Comparison of ENCODE assay signal across 8 mouse cellular contexts in the genomic region with DNA sequence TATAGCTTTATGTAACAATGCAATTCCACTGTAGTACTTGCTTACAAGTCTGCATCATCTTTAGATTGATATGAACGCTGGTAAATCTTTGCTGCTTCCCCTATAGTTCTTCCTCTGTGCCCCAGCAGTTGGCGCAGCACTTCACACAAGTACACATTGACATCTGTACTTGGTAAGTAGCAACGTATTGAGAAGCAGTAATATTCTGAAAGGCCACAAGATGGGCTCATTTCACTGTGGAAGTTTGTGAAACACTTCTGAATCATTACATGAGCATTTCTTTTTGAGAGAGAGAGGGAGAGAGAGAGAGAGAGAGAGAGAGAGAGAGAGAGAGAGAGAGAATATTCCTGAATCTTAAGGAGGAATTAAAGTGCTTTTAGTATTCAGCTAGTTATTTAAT. TPM values are rescaled to one million over a fixed set of nuclear protein-coding genes. Genes with fewer than 3 reads are reported as not detected.
DNase-seq lines count a peak whose midpoint lies in the region; ATAC-seq and TF ChIP-seq lines count a peak whose summit lies in the region.

No protein-coding gene starts in this region.

- H3K9me3 ChIP-seq in kidney, embryonic 14.5 days (ENCODE audit: control insufficient read depth, low read length), result no peaks in the 10 kb centered on the region

- in situ Hi-C loops in Patski (cut with MboI; ENCODE audit: low pct_unique_long_range_greater_than_20kb), result no loop called here

- no peak for TF ChIP-seq CTCF in kidney, adult 2 months (conservative IDR thresholded peaks at IDR 0.05; ENCODE audit: insufficient read depth, insufficient read length, low read depth, low read length)
- TF ChIP-seq CTCF in Patski (IDR thresholded peaks at IDR 0.05), result peak; percentile 14

- H3K27ac ChIP-seq in kidney, adult 2 months (ENCODE audit: insufficient read depth, low read depth, low read length), result no peak overlapping the region
- H3K27ac ChIP-seq in kidney, embryonic 14.5 days (ENCODE audit: low read depth, low read length), result no peak overlapping the region

- H3K4me3 ChIP-seq in kidney, adult 2 months (ENCODE audit: insufficient read depth, low read depth, low read length), result no peak overlapping the region
- H3K4me3 ChIP-seq in kidney, embryonic 14.5 days (ENCODE audit: low read length), result no peak overlapping the region

- no peaks in the 10 kb centered on the region for H3K4me1 ChIP-seq in kidney, adult 2 months (ENCODE audit: control insufficient read depth, insufficient read depth, low read length)
- H3K4me1 ChIP-seq in kidney, embryonic 14.5 days (ENCODE audit: control insufficient read depth, insufficient read depth, low read length), result no peaks in the 10 kb centered on the region

- no peaks in the 10 kb centered on the region for H3K36me3 ChIP-seq in kidney, adult 2 months (ENCODE audit: control insufficient read depth, insufficient read depth, low read length)
- H3K36me3 ChIP-seq in kidney, embryonic 14.5 days (ENCODE audit: control insufficient read depth, insufficient read depth, low read length), result no peaks in the 10 kb centered on the region

- POLR2A ChIA-PET in Patski (lab: Charles Lee), result no interaction called here

- 12% methylated on average over 3 of the region's 3 CpGs for WGBS in kidney, adult 2 months
- 47% methylated on average over 3 of the region's 3 CpGs for WGBS in kidney, embryonic 14.5 days

- DNase-seq in kidney, adult 2 months, result peak; percentile 49
- DNase-seq in A20 (ENCODE audit: low read depth, low spot score) (peak; percentile 30), Patski (ENCODE audit: low read depth, low spot score) (no peak)
- DNase-seq in heart, adult 9 months (ENCODE audit: low spot score in 2 of 2), result no peak
- DNase-seq in adrenal gland, adult 18-20 months (ENCODE audit: low spot score in 2 of 2), result no peak

- no peak for TF ChIP-seq POLR2A in kidney, adult 2 months (IDR thresholded peaks at IDR 0.05; ENCODE audit: low read depth, low read length)

- no peak overlapping the region for H3K4me2 ChIP-seq in kidney, embryonic 14.5 days (replicated peaks; ENCODE audit: low read depth, low read length)

- no peak for ATAC-seq in kidney, embryonic 14.5 days (ENCODE audit: low FRiP score, low TSS enrichment)
- ATAC-seq in Patski, result no peak
- peak; percentile 45 to 67; a peak in 2 of 4 replicates for ATAC-seq in hematopoietic stem cell, adult 5-6 weeks (replicated peaks in 1 of 2; ENCODE audit: insufficient read depth in 1 of 2, low FRiP score in 2 of 2, low TSS enrichment in 1 of 2, low read depth in 1 of 2, poor library complexity in 2 of 2, severe bottlenecking in 2 of 2)
- peak; percentile 78 for ATAC-seq in megakaryocyte progenitor cell, adult 5-6 weeks (replicated peaks; ENCODE audit: poor library complexity)

- no peak overlapping the region for H3K9ac ChIP-seq in kidney, embryonic 14.5 days (ENCODE audit: low read depth, low read length)

- H3K27me3 ChIP-seq in kidney, adult 2 months (replicated peaks; ENCODE audit: control insufficient read depth, insufficient read depth, low read length), result no peaks in the 10 kb centered on the region
- H3K27me3 ChIP-seq in kidney, embryonic 14.5 days (ENCODE audit: control insufficient read depth, insufficient read depth, low read length), result no peaks in the 10 kb centered on the region
- H3K27me3 ChIP-seq in Patski, result peaks cover 10% of the 10 kb centered on the region

- CTCF ChIA-PET in Patski (lab: Charles Lee), result interaction anchor here (1.5 kb wide), 1 partner anchor 19 kb away, joined by 3 read pairs; no protein-coding TSS in a partner anchor

RNA-seq across cellular contexts. Expression of a gene that starts 47.2 kb away (rescaled TPM):
- 6.4 and 7.4 TPM in 2 replicates for polyA plus RNA-seq in kidney, adult 2 months (2012; rRNA removed)
- polyA plus RNA-seq in kidney, embryonic 14.5 days (2014; fragmentation: Nextera tagmentation; extraction: Ambion mirVana), result 14.3 and 25.5 TPM in 2 replicates
- 20.9 TPM for polyA plus RNA-seq in Patski (2021)
- total RNA-seq in hematopoietic stem cell, adult 5-6 weeks (2017), result 38.0 and 38.3 TPM in 2 replicates
- total RNA-seq in megakaryocyte progenitor cell, adult 5-6 weeks (2015), result 33.6 and 34.4 TPM in 2 replicates
- total RNA-seq in megakaryocyte progenitor cell, adult 5-6 weeks (2017), result 28.3 and 31.6 TPM in 2 replicates
- 10 to 100 TPM; 23.2 to 25.1 TPM for total RNA-seq in adrenal gland, adult 18-20 months (2021)

Comparison
In these comparisons a context has a peak if more than half of its experiments do, and no peak if none do; other contexts are left out.
1. DNase-seq: peak in kidney, adult 2 months (single experiment) and A20 (single experiment); none in Patski (single experiment), heart, adult 9 months (0 of 2) and adrenal gland, adult 18-20 months (0 of 2).
2. ATAC-seq: peak in hematopoietic stem cell, adult 5-6 weeks (2 of 2) and megakaryocyte progenitor cell, adult 5-6 weeks (single experiment); none in kidney, embryonic 14.5 days (single experiment) and Patski (single experiment).